ENCODE assay signal across 24 mouse cellular contexts in genomic region chr4:102833191-102833590, GRCm38 (mm10).
"Had no signal": no experiment of that assay in that cellular context is flagged by ENCODE, and none has a peak within 500 bp of the region (broad histone marks: within the 10 kb centered on the region; RNA-seq: fewer than 3 reads in every experiment).

No protein-coding gene starts in this region.

- H3K36me3 ChIP-seq: embryonic facial prominence, embryonic 10.5 days; embryonic facial prominence, embryonic 12.5 days; embryonic facial prominence, embryonic 13.5 days; embryonic facial prominence, embryonic 15.5 days; forebrain, embryonic 10.5 days; forebrain, embryonic 12.5 days; forebrain, embryonic 15.5 days had no signal

- H3K4me3 ChIP-seq: embryonic facial prominence, embryonic 10.5 days; embryonic facial prominence, embryonic 12.5 days; embryonic facial prominence, embryonic 13.5 days; embryonic facial prominence, embryonic 15.5 days; erythroblast, embryonic 14.5 days; forebrain, embryonic 10.5 days; forebrain, embryonic 12.5 days; forebrain, embryonic 13.5 days; forebrain, embryonic 15.5 days; gastrocnemius, adult 2 months had no signal

- H3K9ac ChIP-seq: embryonic facial prominence, embryonic 12.5 days; embryonic facial prominence, embryonic 13.5 days; embryonic facial prominence, embryonic 15.5 days; forebrain, embryonic 12.5 days; forebrain, embryonic 13.5 days; forebrain, embryonic 15.5 days; forebrain, postnatal 0 days had no signal

- H3K27ac ChIP-seq: embryonic facial prominence, embryonic 10.5 days; embryonic facial prominence, embryonic 12.5 days; embryonic facial prominence, embryonic 13.5 days; embryonic facial prominence, embryonic 15.5 days; forebrain, embryonic 10.5 days; forebrain, embryonic 12.5 days; forebrain, embryonic 13.5 days; forebrain, embryonic 15.5 days; gastrocnemius, adult 2 months had no signal

- H3K9me3 ChIP-seq: embryonic facial prominence, embryonic 10.5 days; embryonic facial prominence, embryonic 12.5 days; embryonic facial prominence, embryonic 13.5 days; embryonic facial prominence, embryonic 15.5 days; forebrain, embryonic 10.5 days; forebrain, embryonic 12.5 days; forebrain, embryonic 13.5 days; forebrain, embryonic 15.5 days had no signal

- H3K4me2 ChIP-seq: embryonic facial prominence, embryonic 12.5 days; embryonic facial prominence, embryonic 13.5 days; embryonic facial prominence, embryonic 15.5 days; forebrain, embryonic 12.5 days; forebrain, embryonic 13.5 days; forebrain, embryonic 15.5 days had no signal

- DNase-seq: cerebellum, adult 8-10 months; cerebellum, adult 9-11 months; cerebellum, postnatal 10 days; cerebellum, postnatal 14 days; cerebellum, postnatal 36 days; embryo, embryonic 11 days; forebrain, postnatal 0 days; gastrocnemius, adult 2 months; gastrocnemius, postnatal 10 days; gastrocnemius, postnatal 14 days; gastrocnemius, postnatal 25 days; gastrocnemius, postnatal 36 days; heart, adult 18-20 months had no signal

- H3K27me3 ChIP-seq: embryonic facial prominence, embryonic 12.5 days; embryonic facial prominence, embryonic 13.5 days; embryonic facial prominence, embryonic 15.5 days; forebrain, embryonic 12.5 days; forebrain, embryonic 13.5 days; forebrain, embryonic 15.5 days had no signal

- H3K4me1 ChIP-seq: embryonic facial prominence, embryonic 10.5 days; embryonic facial prominence, embryonic 12.5 days; embryonic facial prominence, embryonic 13.5 days; embryonic facial prominence, embryonic 15.5 days; forebrain, embryonic 10.5 days; forebrain, embryonic 12.5 days; forebrain, embryonic 13.5 days; forebrain, embryonic 15.5 days had no signal

- ATAC-seq: forebrain, embryonic 13.5 days; forebrain, embryonic 14.5 days; forebrain, embryonic 15.5 days; forebrain, embryonic 16.5 days; forebrain, postnatal 0 days had no signal
